Mouse (Mus musculus): ENCODE measurements around the gene Nxf1.

GRCm38 (mm10) chr19:8803204-8803780, 46.4 kb downstream of the Nxf1 start:
- TF ChIP-seq RCOR1 (IDR thresholded peaks at IDR 0.05; ENCODE audit: low read depth, low read length) (no peak), NRF1 (IDR thresholded peaks at IDR 0.05; ENCODE audit: insufficient read depth, low read depth, low read length, poor library complexity, severe bottlenecking) (no peak)

All from MEL (cell line).